15 mouse cellular contexts compared by ENCODE assay signal in the genomic region with DNA sequence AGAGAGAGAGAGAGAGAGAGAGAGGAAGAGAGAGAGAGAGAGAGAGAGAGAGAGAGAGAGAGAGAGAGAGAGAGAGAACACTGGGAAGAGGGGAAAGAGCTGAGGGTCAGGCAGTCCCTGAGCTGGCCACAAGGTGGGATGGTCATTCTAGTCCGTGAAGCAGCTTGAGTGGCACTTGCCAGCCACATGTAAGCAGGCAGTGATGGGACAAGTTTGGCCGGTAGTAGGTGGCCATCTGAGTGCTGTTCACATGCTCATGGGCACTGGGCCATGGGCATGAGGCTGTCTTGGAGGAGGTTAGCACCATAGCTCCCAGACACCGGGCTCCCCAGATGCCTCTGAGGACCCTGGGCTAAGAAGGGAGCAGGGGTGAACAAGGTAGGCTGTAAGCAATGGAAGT.
DNase-seq lines count a peak whose midpoint lies in the region; TF ChIP-seq lines count a peak whose summit lies in the region.
"Had no signal": no experiment of that assay in that cellular context is flagged by ENCODE, and none has a peak within 500 bp of the region (broad histone marks: within the 10 kb centered on the region; RNA-seq: fewer than 3 reads in every experiment).

No protein-coding gene starts in this region.

- DNase-seq in embryo, embryonic 10 days (ENCODE audit: low spot score): peak; percentile 17
- DNase-seq in embryo, embryonic 10.5 days (ENCODE audit: low spot score): no peak
- DNase-seq in layer of hippocampus, adult 2 months (ENCODE audit: low spot score in 2 of 2): no peak
- no peak for DNase-seq in layer of hippocampus, postnatal 36 days
- peak; percentile 56 for DNase-seq in cerebellum, adult 11-12 months
- no peak for DNase-seq in frontal cortex, postnatal 25 days (ENCODE audit: low spot score in 2 of 2)
- no peak for DNase-seq in T-cell, adult 2 months (ENCODE audit: low spot score)
- DNase-seq: adrenal gland, adult 2 months; kidney, adult 18-20 months; right cerebral cortex, postnatal 14 days had no signal

- no peak overlapping the region for H3K27ac ChIP-seq in layer of hippocampus, adult 2 months
- H3K27ac ChIP-seq in embryonic fibroblast, embryonic 13.5 days (ENCODE audit: insufficient read depth, low read length): no peak overlapping the region
- H3K27ac ChIP-seq: embryonic facial prominence, embryonic 12.5 days; hindbrain, embryonic 13.5 days; midbrain, embryonic 10.5 days had no signal

- H3K4me1 ChIP-seq in embryonic fibroblast, embryonic 13.5 days (ENCODE audit: control insufficient read depth, insufficient read depth, low read length): no peaks in the 10 kb centered on the region
- H3K4me1 ChIP-seq: embryonic facial prominence, embryonic 12.5 days; midbrain, embryonic 10.5 days had no signal

- no peak overlapping the region for H3K4me3 ChIP-seq in layer of hippocampus, adult 2 months
- no peak overlapping the region for H3K4me3 ChIP-seq in embryonic fibroblast, embryonic 13.5 days (ENCODE audit: insufficient read depth, low read length)
- H3K4me3 ChIP-seq: embryonic facial prominence, embryonic 12.5 days; hindbrain, embryonic 13.5 days; midbrain, embryonic 10.5 days; myocyte had no signal

- TF ChIP-seq POLR2A in embryonic fibroblast, embryonic 13.5 days (IDR thresholded peaks at IDR 0.05; ENCODE audit: low read depth, low read length): no peak

- TF ChIP-seq CTCF in layer of hippocampus, adult 2 months (conservative IDR thresholded peaks at IDR 0.05): peak; percentile 37
- TF ChIP-seq CTCF in embryonic fibroblast, embryonic 13.5 days (IDR thresholded peaks at IDR 0.05; ENCODE audit: borderline replicate concordance, insufficient read depth, low read length): peak; percentile 41; the same call in 1 of the 2 replicates

Comparison
In these comparisons a context has a peak if more than half of its experiments do, and no peak if none do; other contexts are left out.
1. DNase-seq: peak in embryo, embryonic 10 days (single experiment) and cerebellum, adult 11-12 months (single experiment); none in embryo, embryonic 10.5 days (single experiment), layer of hippocampus, adult 2 months (0 of 2), layer of hippocampus, postnatal 36 days (0 of 2), frontal cortex, postnatal 25 days (0 of 2) and T-cell, adult 2 months (single experiment).